Mouse (Mus musculus) brain, adult 10 weeks (tissue): ENCODE results near the gene Gm20877. TPM values are rescaled to one million over a fixed set of nuclear protein-coding genes. Genes with fewer than 3 reads are reported as not detected.

Source experiments
- polyA plus RNA-seq: library from polyadenylated mRNA; stranded (reverse); fragments of 350-450 nt; fragmentation: Illumina TruSeq; extraction: RNeasy Lipid Tissue Mini Kit (QIAGEN cat#74804); gene quantifications from one replicate; pipeline ENCODE4 v1.2.3, GENCODE M21; 2015; ENCODE audit warnings: low read depth, low replicate concordance

The Gm20877 gene
- polyA plus RNA-seq = not detected

DNA sequence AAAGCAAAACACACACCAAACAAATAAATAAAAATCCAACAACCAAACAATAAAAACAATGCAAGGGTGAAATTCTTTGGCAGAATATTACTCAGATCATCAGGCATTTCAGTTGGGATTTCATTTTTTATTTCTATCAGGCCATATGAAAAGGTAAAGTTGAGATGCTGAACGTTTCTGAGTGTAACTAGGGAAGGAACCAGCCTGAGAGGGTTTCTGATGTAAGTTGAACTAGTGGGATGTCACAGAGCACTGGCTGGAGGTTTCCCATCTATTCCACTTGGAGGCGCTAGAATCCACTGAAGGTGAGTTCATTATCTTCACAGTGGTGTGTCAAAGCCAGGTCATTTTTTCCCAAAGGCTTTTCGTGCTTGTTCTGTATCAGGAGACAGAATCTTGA is at the start of gene Gm20877:
Gm20877 (plus strand) TSS at position 301 of the 400 bp plus-strand sequence.

